Mouse (Mus musculus) T-helper 17 cell (primary cell): ENCODE results near the gene Rgs9.

ENCODE experiments used
- in situ Hi-C, 2 experiments: fragments of 300-600 bp; cut with MboI, MseI; formaldehyde crosslinking; loops; 1 replicate in 1 of 2; 2 replicates in 1 of 2; pipeline ENCODE4 v1.15.1; 2025; ENCODE audit warnings: high pct_unique_total_duplicates in 2 of 2

The Rgs9 gene

GRCm38 (mm10) chr11:109246920-109247319 is 51.0 kb downstream of the Rgs9 start:
- in situ Hi-C loops = loop anchor here (5.0 kb wide), 5 partner anchors 195 to 615 kb away; no protein-coding TSS in a partner anchor

- in situ Hi-C loops = loop anchor here (5.0 kb wide), 5 partner anchors 198 to 618 kb away; no protein-coding TSS in a partner anchor
These were observed 53.1 kb downstream of the Rgs9 start for GRCm38 (mm10) chr11:109244635-109245360.

- in situ Hi-C loops = no loop called here
These were observed 57.8 kb downstream of the Rgs9 start for GRCm38 (mm10) chr11:109240126-109240525.

DNA sequence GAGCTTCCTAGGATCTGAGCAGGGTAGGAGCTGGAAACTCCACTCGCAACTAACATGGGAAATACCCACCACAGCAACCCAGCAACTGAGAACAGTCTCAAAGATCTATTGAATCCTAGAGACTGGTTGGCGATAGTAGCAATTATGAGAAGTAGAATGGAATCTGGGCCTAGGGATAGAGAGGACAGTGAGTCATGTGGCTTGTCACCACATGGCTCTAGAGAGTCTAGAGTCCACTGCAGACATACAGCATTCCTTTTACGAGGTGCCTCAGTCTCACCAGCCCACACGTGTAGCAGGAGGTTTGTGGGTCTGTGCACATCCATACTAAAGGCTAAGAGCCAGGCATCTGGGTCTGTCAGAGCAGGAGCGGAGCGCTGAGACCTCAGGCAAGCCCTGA is 59.3 kb downstream of the Rgs9 start:
- in situ Hi-C loops = no loop called here

DNA sequence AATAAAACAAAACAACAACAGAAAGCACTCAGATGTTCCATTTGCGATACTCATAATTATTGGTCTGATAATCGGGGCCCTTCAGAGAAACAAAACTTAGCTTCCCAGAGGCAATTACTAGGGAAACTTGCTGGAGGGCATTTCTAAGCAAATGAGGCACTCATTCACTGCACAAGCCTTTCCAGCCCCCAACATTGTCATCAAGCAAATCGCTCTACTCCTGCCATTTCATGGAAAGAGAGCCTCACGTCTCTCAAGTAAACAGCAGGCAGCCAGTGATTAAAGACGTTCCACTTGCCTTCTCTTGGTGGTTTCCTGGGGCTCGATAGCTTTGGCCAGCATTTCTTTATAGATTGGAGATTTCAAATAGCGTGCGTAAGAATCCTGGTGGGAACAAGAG is 60.1 kb downstream of the Rgs9 start:
- in situ Hi-C loops = no loop called here

DNA sequence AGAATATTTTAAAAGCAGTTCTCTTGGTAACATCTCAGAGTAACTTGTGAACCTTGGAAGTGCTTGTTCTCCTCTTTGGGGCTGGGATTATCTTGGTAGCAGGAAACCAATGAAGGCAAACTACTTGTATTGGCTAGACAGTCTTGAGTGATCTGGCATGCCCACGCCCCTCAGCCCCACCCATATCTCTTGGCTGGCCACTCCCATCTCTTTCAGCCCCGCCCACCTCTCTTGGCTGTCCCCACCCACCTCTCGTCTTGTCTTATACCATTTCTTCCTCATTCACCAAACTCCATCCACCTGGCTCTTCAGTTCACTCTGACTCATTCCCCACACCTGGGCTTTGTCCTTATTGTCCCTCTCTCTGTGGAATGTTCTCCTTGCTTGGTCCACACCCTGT is 64.3 kb downstream of the Rgs9 start:
- in situ Hi-C loops = no loop called here

DNA sequence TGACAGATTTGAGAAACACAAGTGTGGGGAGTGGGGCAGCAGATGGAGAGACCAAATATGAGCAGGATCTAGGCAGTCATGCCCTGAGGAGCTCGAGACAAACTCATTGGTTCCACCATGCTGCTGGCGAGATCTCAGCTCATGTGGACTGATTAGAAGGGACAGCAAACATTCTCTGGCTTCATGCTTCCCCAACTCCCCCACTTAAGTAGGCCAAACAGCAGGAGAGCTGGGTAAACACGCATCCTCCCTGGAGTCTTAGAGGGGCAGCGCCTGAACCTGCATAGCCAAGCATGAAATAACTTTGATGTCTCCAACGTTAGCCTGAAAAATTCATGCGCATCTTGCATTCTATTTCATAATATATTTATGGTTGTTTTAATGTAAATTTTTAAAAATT is 65.1 kb downstream of the Rgs9 start:
- in situ Hi-C loops = no loop called here

GRCm38 (mm10) chr11:109227139-109227538 is 70.8 kb downstream of the Rgs9 start:
- in situ Hi-C loops = no loop called here

DNA sequence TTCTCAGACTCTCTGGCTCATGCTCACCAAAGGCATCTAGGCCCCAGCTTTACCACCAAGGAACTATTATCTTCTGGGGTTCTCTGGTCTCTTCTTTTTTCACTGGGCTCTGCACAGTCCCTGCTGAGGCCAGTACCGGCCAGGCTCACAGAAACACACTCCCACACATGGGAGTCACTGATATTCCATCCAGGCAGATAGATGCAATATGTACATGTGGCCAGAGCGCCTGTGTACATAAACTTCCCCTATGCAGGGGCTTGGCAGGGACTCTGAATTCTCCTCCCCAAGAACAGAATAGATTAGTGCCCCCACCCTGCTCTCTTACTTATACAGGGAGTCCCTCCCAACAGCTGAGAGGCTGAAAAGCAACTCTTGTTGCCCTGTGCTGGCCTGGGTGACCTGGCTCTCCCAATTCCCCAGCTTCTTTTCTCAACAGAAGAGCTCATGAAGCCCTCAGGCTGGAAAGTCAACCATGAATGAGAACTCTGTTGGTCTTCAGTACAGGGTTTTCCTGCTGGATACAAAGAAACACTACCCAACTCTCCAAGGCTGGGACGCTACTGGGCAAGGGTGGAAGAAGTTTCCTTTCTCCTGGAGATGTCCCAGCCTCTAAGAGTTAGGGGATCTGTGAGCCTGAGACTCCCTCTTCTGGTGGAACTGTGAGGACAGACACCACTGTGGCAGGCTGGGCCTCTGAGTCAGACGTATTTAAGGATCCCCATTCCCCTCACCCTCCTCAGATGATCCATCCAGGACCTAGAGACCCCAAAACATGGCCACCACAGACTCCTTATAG is 76.5 kb downstream of the Rgs9 start:
- in situ Hi-C loops = no loop called here

- in situ Hi-C loops = no loop called here
These were observed 79.1 kb downstream of the Rgs9 start for GRCm38 (mm10) chr11:109218722-109219430.

DNA sequence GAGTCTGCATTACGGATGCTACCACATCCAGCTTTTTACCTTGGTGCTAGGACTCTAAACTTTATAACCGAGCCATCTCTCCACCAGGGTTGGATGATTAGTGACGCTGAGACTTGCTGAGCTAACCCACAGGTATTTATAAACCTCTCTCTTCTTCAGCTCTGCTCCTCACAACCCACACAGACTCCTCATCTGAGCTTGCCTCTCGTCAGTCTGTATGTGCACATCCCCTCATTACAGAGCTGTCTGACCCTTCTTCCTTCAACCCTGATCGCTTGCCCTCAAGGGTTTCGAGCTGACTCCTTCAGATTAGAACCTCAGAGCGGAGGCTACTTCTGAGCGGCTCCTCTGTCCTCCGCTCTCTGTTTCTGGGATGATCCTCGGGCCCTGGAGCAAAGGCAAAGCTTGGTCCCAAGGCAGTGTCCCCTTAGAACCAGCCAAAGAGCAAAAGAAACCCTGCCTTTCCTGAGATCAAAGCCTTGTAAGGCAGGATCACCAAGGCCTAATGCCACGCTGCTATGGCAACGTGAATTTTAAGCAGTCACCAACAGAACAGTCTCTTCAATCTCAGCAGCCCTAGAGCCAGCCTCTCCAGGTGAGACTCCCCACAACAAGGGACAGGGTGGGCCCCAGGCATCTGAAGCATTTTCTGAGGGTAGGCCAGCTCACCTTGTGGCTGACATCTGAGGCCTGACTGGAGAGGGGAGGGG is 79.9 kb downstream of the Rgs9 start:
- in situ Hi-C loops = no loop called here

- in situ Hi-C loops = no loop called here
These were observed 87.2 kb downstream of the Rgs9 start for GRCm38 (mm10) chr11:109210772-109211171.

GRCm38 (mm10) chr11:109210341-109210740 is 87.6 kb downstream of the Rgs9 start:
- in situ Hi-C loops = no loop called here

DNA sequence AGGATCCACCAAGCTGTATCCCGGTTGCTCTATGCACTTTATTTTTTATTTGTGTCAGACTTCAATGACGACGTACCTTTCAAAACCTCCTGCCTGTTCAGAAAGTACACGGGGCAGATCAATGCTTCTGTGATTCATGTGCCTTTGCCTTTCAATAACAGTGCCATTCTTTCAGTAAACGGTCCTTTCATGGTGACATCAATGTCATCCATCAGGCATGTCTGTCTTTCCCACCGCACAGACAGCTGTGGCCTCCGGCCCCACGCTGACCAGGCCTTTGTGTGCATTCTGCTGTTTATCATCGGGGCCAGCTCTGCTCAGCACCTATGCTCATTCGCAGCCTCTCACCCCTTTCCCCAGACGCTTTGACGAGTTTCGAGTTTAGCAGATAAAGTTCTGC is 91.2 kb downstream of the Rgs9 start:
- in situ Hi-C loops = no loop called here

- in situ Hi-C loops = no loop called here
These were observed 91.9 kb downstream of the Rgs9 start for GRCm38 (mm10) chr11:109206028-109206427.

DNA sequence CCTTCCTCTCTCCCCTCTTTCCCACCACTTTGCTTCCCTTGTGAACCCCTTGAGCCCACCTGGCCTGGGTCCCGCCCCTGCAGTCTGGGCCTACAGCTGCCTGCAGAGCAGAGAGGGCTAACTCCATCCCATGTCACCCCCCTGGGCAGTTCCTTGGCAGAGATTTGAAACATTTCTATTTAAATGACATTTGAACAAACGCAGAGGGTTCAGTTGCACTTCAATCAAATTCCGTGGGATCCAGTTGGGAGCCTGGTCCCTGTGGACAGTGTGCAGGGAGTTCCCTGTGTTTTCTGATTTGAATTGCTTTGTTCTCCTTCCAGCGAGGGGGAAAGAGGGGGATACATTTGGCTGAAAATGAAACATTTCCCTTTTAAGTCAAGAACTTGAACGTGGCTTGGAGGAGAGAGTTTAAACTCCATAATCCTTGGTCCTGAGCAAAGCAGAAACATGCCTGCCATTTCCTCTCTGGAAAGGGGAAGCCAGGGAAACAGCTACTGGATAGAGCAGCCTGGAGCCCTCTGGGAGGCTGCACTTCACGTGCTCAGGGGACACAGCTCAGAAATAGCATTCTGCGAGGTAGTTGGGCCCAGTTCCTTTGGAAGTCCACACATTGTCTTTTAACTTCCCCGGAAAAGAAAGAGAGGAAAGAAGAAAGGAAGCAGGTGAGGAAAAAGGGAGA is 98.2 kb downstream of the Rgs9 start:
- in situ Hi-C loops = loop anchor here in 1 of 2 experiments (10.0 kb wide), 1 partner anchor 745 kb away; no protein-coding TSS in a partner anchor

GRCm38 (mm10) chr11:109192673-109193557 is 105.0 kb downstream of the Rgs9 start:
- in situ Hi-C loops = loop anchor here (5.0 to 10.0 kb wide), 2 partner anchors 736 to 738 kb away; no protein-coding TSS in a partner anchor

DNA sequence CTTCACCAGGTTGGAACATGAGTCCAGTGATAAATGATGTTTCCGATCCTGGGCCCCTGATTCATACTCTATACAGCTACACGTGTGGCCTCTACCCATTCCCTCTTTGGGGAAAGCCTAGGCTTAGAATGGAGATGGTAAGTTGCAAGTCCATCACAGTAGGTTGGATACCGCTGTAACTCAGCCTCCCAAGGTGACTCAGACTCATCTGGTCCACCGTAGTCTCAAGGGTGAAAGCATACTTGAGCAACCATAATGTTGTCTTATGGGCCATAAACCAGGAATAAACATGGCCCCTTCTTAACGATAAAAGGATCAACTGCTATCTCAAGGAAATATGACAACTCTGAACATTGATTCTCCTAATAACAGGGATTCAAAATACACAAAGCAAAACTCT is 109.7 kb downstream of the Rgs9 start:
- in situ Hi-C loops = no loop called here

DNA sequence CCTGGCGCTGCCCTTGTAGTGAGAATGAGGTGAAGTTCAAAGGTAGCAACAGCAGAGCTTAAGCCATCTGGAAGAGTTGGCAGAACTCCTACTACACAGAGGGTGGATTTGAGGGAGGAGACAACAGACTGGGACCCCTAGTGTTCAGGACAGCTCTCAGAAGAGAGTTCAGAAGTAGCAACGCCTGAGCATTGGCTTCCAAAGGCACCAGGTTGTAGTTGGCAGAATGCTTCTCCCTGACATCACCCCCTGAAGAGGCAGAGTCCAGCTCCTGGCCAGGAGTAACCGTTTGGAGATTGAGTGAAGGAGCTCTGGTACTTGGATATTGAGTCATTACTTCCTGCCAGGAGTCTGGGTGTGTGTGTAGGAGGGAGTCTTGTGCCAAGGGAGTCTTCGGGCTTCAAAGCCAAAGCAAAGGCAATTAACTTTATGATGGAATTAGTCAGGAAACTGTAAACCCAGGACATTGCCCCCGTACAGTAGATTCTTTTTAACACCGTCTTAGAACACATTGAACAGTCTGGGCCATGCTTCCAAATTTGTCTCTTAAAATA is 110.2 kb downstream of the Rgs9 start:
- in situ Hi-C loops = no loop called here

DNA sequence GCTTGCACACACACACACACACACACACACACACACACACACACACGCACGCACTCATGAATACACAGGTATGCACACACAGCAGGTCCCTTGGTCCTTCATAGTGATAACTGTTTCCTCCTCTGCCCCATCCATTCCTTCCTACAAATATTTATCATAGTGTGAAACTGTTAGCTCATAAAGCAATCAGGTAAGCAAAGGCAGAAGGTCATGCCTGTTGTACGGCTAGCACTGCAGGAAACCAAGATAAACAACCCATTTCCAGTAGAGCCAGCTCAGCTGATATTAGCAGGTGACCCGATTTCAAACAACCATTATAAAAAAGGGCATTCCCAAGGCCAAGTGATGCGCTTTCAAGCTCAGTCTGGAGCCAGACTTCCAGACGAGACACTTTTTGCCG is 116.8 kb downstream of the Rgs9 start:
- in situ Hi-C loops = no loop called here
